Mouse (Mus musculus) heart, adult 2 months (tissue): Measurements from ENCODE around the gene Map3k20. TPM values are rescaled to one million over a fixed set of nuclear protein-coding genes. Genes with fewer than 3 reads are reported as not detected.

Experiments used
- DNase-seq, 2 experiments: peaks; one replicate each; pipeline ENCODE4 v3.0.0; 2021
- H3K27ac ChIP-seq: fragments of 200-600 bp; 2 replicates; pipeline ENCODE4 v1.8.1; 2022
- H3K27me3 ChIP-seq: fragments of 200-500 bp; 2 replicates; pipeline ENCODE4 v1.6.1; 2012; ENCODE audit warnings: mild to moderate bottlenecking, low read length, inconsistent platforms, mixed read lengths; ENCODE audit not compliant: control insufficient read depth, insufficient read depth
- H3K36me3 ChIP-seq: fragments of 200-500 bp; 2 replicates; pipeline ENCODE4 v1.6.1; 2012; ENCODE audit warnings: low read length, inconsistent platforms; ENCODE audit not compliant: control insufficient read depth, insufficient read depth
- H3K4me1 ChIP-seq: fragments of 200-500 bp; 2 replicates; pipeline ENCODE4 v1.6.1; 2011; ENCODE audit warnings: low read length; ENCODE audit not compliant: control insufficient read depth, insufficient read depth
- H3K4me3 ChIP-seq: fragments of 200-600 bp; 2 replicates; pipeline ENCODE4 v1.8.1; 2022
- H3K79me2 ChIP-seq: fragments of 200-500 bp; replicated peaks from 2 replicates; pipeline ENCODE4 v1.6.1; 2012; ENCODE audit warnings: mild to moderate bottlenecking, inconsistent platforms, low read length, moderate library complexity, mixed read lengths; ENCODE audit not compliant: control insufficient read depth, insufficient read depth
- H3K9ac ChIP-seq: fragments of 200-500 bp; 2 replicates; pipeline ENCODE4 v1.6.1; 2012; ENCODE audit warnings: low read depth, mild to moderate bottlenecking, control low read depth, inconsistent platforms, low read length, mixed read lengths
- CTCF ChIP-seq: fragments of 200-600 bp; IDR thresholded peaks from 2 replicates; pipeline ENCODE4 v1.8.1; 2022; ENCODE audit warnings: antibody characterized with exemption, mild to moderate bottlenecking, moderate library complexity
- EP300 ChIP-seq: fragments of 200-500 bp; IDR thresholded peaks from 2 replicates; pipeline ENCODE4 v1.6.1; 2011; ENCODE audit warnings: low read depth, low read length, control low read depth; ENCODE audit not compliant: insufficient read depth
- POLR2A ChIP-seq: fragments of 200-500 bp; IDR thresholded peaks from 2 replicates; pipeline ENCODE4 v1.6.1; 2011; ENCODE audit warnings: mild to moderate bottlenecking, low read depth, low read length, control low read depth; ENCODE audit not compliant: insufficient read depth
- WGBS: fragments of 180-500 bp; shearing (Covaris S2); methylation state at CpG from one replicate; pipeline ENCODE4 v1.1.7; 2018; 5-methylcytosine and 5-hydroxymethylcytosine counted together
- intact Hi-C: fragments of 180-260 bp; cut with DNase I; formaldehyde crosslinking; loops from one replicate; pipeline ENCODE4 v1.15.1; 2025
- polyA plus RNA-seq: library from polyadenylated mRNA; depleted of rRNA; stranded (reverse); fragments of >200 nt; gene quantifications from 2 replicates; pipeline ENCODE4 v1.2.3, GENCODE M21; 2012
- total RNA-seq, 2 experiments: library from RNA; stranded (reverse); gene quantifications; 2 replicates each; pipeline ENCODE4 v1.2.3; 2021

The Map3k20 gene
- total and polyA plus RNA-seq, 3 experiments, result 75.1 to 303 (median 275) TPM

DNA sequence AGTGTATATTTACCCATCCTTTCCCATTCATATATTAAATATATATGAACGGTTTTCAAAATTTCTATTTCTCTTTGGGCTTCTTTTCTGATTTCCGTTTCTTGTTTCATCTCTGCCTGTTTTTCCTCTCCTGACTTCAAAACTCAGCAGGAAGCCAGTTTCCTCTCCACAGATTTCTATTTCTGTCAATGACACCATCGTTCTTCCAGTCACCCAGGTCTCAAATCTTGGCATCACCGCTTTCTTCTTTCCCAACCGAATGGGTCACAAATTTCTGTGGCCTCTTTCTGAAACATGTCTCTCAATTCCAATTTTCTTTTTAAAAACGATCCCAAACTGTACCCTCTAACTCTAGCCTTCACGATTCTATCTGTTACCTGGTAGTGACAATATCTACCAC lies 748 bp upstream of the Map3k20 start:
- TF ChIP-seq POLR2A (no peak), EP300 (no peak), CTCF (no peak)
- H3K27ac ChIP-seq, result peak overlapping the region; percentile 97
- intact Hi-C loops, result loop anchor here (1.0 to 5.0 kb wide), 2 partner anchors 47 to 106 kb away; no protein-coding TSS in a partner anchor
- H3K79me2 ChIP-seq, result peaks cover 2% of the 10 kb centered on the region
- H3K4me1 ChIP-seq, result peaks cover 11% of the 10 kb centered on the region
- no peak overlapping the region; the same call in 1 of the 2 replicates for H3K4me3 ChIP-seq
- H3K9ac ChIP-seq, result no peak overlapping the region
- H3K27me3 ChIP-seq, result no peaks in the 10 kb centered on the region
- WGBS, result 31% methylated on average over 7 of the region's 7 CpGs
- H3K36me3 ChIP-seq, result no peaks in the 10 kb centered on the region; the same call in none of the 2 replicates
- no peak for DNase-seq

DNA sequence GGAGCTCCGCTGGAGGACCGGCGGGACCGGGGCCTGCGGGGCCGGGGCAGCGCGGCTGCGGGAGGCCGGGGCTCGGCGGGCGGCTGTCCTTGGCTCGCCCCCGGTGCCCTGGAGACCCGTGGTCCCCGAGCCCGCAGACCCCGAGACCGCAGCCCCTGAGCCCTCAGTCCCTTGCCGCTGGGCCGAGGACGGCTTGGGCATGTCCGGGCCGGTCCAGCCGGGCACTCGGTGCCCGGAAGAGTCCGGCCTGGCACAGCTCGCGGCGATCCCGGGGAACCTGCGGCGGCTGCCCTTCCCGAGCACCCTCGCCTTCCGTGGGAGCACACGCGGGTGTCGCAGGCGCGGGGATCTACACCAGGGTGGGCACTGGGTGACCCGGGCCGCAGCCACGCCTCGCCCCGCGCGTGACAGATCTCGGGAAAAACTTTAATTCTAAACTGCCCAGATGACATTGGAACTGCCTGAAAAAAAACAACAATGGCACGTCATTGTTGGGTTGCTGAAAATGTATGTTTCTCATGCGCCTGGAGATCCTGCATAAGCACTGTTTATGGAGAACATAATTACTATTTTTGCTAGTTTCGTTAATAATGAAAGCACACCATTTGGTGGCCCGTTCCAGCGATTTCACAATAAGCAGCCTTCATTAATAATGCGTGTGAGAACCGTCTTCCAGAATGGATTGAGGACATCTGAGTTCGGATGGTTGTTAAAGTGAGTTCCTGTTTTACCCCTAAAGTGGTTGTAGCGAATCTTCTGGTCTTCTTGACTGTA lies 638 bp downstream of the Map3k20 start:
- Histone ChIP-seq H3K9ac (peak overlapping the region; percentile 100), H3K36me3 (no peaks in the 10 kb centered on the region; the same call in none of the 2 replicates), H3K27ac (peak overlapping the region; percentile 97), H3K79me2 (peaks cover 2% of the 10 kb centered on the region), H3K4me3 (peak overlapping the region; percentile 74), H3K4me1 (peaks cover 13% of the 10 kb centered on the region), H3K27me3 (no peaks in the 10 kb centered on the region)
- TF ChIP-seq CTCF (no peak), POLR2A (no peak), EP300 (no peak)
- no peak for DNase-seq
- intact Hi-C loops, result loop anchor here (1.0 to 5.0 kb wide), 2 partner anchors 49 to 104 kb away; no protein-coding TSS in a partner anchor
- under 1% methylated on average over 59 of the region's 60 CpGs for WGBS

DNA sequence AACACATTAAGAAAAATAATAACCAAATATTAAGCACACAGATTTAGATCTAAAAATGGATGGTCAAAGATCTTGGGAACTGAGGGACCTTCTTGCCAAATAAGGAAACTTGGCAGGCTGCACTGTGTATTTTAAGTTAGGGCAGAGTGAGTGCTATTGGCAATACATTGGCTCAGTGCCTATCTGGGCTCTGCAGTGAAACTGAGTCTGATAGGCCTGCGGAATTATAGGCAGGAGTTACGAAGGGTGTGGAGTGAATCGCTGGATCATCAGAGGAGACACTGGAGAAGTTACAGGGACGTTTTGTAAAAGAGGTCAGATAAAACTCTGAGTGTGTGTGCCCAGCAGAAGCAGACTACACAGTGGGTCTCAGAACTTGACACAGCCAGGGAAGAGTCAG lies 1.7 kb downstream of the Map3k20 start:
- H3K27ac ChIP-seq, result peak overlapping the region; percentile 97
- H3K27me3 ChIP-seq, result no peaks in the 10 kb centered on the region
- H3K79me2 ChIP-seq, result peaks cover 2% of the 10 kb centered on the region
- peak overlapping the region; percentile 74 for H3K4me3 ChIP-seq
- no peaks in the 10 kb centered on the region; the same call in none of the 2 replicates for H3K36me3 ChIP-seq
- H3K9ac ChIP-seq, result peak overlapping the region; percentile 51
- no peak for TF ChIP-seq POLR2A
- no peak for TF ChIP-seq EP300
- TF ChIP-seq CTCF, result no peak
- 23% methylated on average over 4 of the region's 4 CpGs for WGBS
- peak in 1 of 2 experiments; percentile 43 for DNase-seq
- H3K4me1 ChIP-seq, result peaks cover 13% of the 10 kb centered on the region
- intact Hi-C loops, result loop anchor here (5.0 kb wide), 1 partner anchor 50 kb away; no protein-coding TSS in a partner anchor

GRCm38 (mm10) chr2:72288932-72289534 lies 3.6 kb downstream of the Map3k20 start:
- intact Hi-C loops, result loop anchor here (5.0 kb wide), 1 partner anchor 52 kb away; no protein-coding TSS in a partner anchor
- Histone ChIP-seq H3K27ac (no peak overlapping the region), H3K9ac (no peak overlapping the region), H3K4me1 (peaks cover 13% of the 10 kb centered on the region), H3K36me3 (no peaks in the 10 kb centered on the region; the same call in none of the 2 replicates), H3K4me3 (no peak overlapping the region), H3K79me2 (peaks cover 2% of the 10 kb centered on the region), H3K27me3 (no peaks in the 10 kb centered on the region)
- WGBS, result 81% methylated on average over 11 of the region's 11 CpGs
- TF ChIP-seq EP300 (no peak), CTCF (no peak), POLR2A (no peak)
- no peak for DNase-seq

- H3K4me3 ChIP-seq, result no peak overlapping the region
- no peaks in the 10 kb centered on the region; the same call in none of the 2 replicates for H3K36me3 ChIP-seq
- TF ChIP-seq POLR2A (no peak), CTCF (no peak), EP300 (no peak)
- intact Hi-C loops, result no loop called here
- WGBS, result 59% methylated on average over 1 of the region's 1 CpGs
- DNase-seq, result no peak
- H3K79me2 ChIP-seq, result peaks cover 2% of the 10 kb centered on the region
- H3K27me3 ChIP-seq, result no peaks in the 10 kb centered on the region
- no peak overlapping the region for H3K27ac ChIP-seq
- H3K4me1 ChIP-seq, result peaks cover 11% of the 10 kb centered on the region
- H3K9ac ChIP-seq, result no peak overlapping the region
Observed at GRCm38 (mm10) chr2:72291103-72291502, 5.7 kb downstream of the Map3k20 start.

DNA sequence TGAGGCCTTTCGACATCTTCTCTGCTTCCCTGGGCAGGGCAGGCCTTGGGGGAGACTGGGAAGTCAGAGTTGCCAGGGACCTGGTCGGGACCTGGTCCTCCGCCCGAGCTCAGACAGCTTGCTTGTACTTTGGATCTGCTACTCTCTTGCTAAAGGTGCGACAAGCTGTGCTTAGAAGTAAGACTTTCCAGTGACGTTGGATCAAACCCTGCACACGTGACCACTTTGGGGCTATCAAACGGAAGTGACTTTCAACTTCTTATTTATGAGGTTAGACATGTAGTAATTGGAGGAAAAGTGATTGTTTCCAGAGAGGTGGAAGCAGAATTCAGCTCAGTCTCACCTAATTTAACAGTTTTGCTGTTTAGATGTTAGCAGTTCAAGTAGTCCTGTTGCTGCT lies 7.1 kb downstream of the Map3k20 start:
- Histone ChIP-seq H3K9ac (no peak overlapping the region), H3K27ac (no peak overlapping the region), H3K4me3 (no peak overlapping the region), H3K79me2 (peaks cover 2% of the 10 kb centered on the region), H3K27me3 (no peaks in the 10 kb centered on the region), H3K36me3 (peaks cover 4% of the 10 kb centered on the region), H3K4me1 (peaks cover 8% of the 10 kb centered on the region)
- TF ChIP-seq EP300, result no peak
- TF ChIP-seq CTCF, result no peak
- TF ChIP-seq POLR2A, result no peak
- 69% methylated on average over 8 of the region's 8 CpGs for WGBS
- no peak for DNase-seq
- intact Hi-C loops, result no loop called here
